Mouse (Mus musculus) C2C12 (cell line): ENCODE data around the gene Dxo.

Experiments
- CTCF ChIP-seq: IDR thresholded peaks from one replicate; pipeline ENCODE4 v1.5.1; 2011; ENCODE audit not compliant: control insufficient read depth, insufficient read depth, insufficient read length
- MAX ChIP-seq: IDR thresholded peaks from one replicate; pipeline ENCODE4 v1.6.1; 2011; ENCODE audit warnings: mild to moderate bottlenecking, control low read depth

- peak; percentile 64 for TF ChIP-seq MAX
- no peak for TF ChIP-seq CTCF
Measured at GRCm38 (mm10) chr17:34849722-34850516, 13.1 kb downstream of the Dxo start, which contains the start of the genes Skiv2l and Nelfe.
